Mouse (Mus musculus) stomach, postnatal 0 days (tissue): Measurements from ENCODE around the gene C1qtnf6.

Source experiments
- CTCF ChIP-seq: IDR thresholded peaks from 2 replicates; pipeline ENCODE4 v1.5.1; 2016; ENCODE audit warnings: antibody characterized with exemption, low read depth, mild to moderate bottlenecking, moderate library complexity
- EP300 ChIP-seq: optimal IDR thresholded peaks from 2 replicates; pipeline ENCODE3; 2016; ENCODE audit warnings: antibody characterized with exemption

- TF ChIP-seq CTCF = no peak
- no peak for TF ChIP-seq EP300
Measured at GRCm38 (mm10) chr15:78502437-78503132, 28.6 kb downstream of the C1qtnf6 start.
